Mouse (Mus musculus): ENCODE results near the gene Ewsr1. TPM values are rescaled to one million over a fixed set of nuclear protein-coding genes. Genes with fewer than 3 reads are reported as not detected.
"Not testable (repeated sequence)": the region's sequence is repeated elsewhere in the genome, so short reads cannot be mapped to it uniquely, and the experiment has no call there.

The Ewsr1 gene
- total RNA-seq, 4 experiments from 2014 or later = 55.1 to 68.1 (median 64.3) TPM

DNA sequence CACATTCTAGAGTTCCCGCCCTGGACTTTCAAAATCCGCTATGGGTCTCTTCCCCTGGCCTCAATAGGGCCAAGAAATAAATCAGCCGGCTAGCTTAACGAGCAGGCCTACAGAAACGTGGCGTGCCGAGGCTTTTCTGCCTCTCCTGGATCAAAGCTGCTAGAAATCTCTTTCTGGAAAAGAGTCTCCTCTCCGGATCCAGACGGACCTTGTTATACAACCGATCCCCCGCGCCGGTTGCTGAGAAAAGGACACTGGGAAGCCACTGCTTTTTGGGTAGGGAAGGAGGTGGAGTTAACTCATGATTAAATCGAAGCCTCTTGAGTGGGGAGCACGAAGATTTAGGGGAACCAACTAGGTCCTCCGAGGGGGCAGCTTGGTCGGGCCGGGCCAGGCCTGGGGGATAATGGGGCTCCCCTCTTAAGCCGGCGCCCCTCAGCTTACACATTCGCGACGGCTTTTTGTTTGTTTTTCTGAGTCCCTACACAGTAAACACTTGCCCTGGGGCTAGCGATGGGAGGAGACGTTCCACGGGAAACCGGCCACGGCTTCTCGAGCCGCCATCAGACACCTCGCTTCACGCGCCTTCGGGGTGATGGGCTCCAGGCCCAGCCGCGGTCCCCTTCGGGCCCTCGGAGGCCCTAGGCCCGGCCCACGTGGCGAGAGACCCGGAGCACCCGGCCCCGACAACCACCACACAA lies 881 bp downstream of the Ewsr1 start:
- DNase-seq (ENCODE audit: low spot score in 2 of 2) = no peak

DNA sequence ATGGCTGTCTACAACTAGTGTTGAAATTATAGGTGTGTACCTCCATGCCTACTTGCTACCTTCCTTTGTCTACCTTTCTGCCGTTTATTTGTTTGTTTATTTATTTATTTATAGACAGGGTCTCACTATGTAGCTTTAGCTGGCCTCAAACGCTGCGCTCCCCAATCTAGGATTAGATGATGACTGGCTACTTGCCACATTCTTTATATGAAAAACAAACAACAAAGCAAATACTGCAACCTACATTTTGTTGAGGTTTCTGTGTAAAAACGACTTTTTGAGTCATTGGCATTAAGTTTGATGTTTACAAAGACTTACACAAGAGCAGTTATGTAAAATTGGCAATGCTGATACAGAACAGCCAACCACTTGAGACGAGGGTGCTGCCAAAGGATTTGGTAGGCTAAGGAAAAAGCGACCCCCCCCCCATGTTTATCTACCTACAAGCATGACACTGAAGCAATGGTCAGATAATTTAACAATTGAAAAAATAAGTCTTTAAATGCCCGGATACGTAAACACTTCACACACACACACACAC lies 2.5 kb downstream of the Ewsr1 start:
- no peak for DNase-seq (ENCODE audit: low spot score in 2 of 2)

DNA sequence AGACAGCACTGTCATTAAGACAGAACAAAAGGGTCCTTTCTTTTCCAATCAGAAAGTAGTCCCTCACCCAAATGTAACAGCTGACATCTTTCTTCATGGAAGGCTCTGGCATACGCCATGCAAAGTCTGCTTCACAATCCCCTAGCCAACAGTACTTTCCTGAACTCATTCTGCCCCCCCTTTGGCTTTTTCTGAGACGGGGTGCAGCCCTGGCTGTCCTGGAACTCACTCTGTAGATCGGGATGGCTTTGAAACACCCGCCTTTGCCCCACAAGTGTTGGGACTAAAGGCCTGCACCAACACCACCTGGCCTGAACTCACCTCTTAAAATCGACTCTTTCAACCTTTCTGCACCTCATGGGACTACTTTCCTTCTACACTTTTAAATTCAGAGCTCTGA lies 3.2 kb downstream of the Ewsr1 start:
- DNase-seq (ENCODE audit: low spot score in 2 of 2) = no peak

DNA sequence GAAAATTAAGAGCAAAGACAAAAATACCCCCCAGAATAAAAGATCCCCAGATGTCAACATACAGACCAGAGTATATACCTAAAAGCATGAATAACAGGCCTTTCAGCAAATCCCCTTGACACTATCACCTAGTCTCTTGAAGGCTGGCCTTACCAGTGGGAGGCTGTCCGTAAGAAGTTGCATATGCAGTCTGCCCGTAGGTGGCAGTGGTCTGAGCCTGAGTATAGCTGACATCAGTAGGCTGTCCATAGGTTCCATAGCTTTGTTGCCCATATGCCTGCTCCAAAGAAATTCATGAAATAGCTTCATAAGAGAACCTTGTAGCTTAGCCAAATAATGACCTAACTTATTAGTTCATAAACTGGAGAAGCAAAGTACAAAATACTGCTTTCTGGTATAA lies 7.4 kb downstream of the Ewsr1 start:
- no peak for DNase-seq (ENCODE audit: low spot score in 2 of 2)

DNA sequence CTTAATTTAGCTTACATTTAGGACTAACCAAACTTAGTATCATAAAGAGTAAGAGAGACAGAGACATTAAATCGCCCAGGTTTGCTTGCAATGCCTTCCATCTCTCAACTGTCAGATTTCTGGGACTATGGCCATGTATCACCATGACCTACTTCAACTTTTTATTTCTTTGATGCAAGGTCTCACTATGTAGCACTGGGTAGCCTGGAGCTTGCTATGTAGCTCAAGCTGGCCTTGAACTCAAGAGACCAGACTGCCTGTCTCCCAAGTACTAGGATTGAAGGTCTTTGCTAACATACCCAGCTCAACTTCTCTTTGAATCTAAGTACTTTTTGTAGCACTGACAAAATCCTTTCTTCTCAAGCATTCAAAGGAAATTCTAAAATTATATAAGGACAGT lies 9.9 kb downstream of the Ewsr1 start:
- no peak for DNase-seq (ENCODE audit: low spot score in 2 of 2)

DNA sequence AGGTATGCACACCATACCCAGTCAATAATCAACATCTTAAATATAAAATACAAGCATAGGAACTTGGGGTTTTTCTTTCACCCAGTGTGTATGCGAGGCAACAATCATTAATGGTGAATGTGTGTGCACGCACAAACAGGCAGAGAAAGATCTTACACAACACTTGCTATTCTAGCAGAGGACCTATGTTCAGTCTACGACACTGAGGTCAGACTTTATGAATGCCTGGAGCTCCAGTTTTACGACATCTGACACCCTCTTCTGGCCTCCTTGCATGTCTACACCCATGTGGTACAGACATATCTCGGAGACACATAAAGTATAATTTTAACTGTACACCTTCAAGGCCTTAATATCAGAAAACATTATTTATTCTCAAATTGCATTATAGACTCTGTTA lies 22.2 kb downstream of the Ewsr1 start:
- not testable (repeated sequence) for DNase-seq (ENCODE audit: low spot score in 2 of 2)

DNA sequence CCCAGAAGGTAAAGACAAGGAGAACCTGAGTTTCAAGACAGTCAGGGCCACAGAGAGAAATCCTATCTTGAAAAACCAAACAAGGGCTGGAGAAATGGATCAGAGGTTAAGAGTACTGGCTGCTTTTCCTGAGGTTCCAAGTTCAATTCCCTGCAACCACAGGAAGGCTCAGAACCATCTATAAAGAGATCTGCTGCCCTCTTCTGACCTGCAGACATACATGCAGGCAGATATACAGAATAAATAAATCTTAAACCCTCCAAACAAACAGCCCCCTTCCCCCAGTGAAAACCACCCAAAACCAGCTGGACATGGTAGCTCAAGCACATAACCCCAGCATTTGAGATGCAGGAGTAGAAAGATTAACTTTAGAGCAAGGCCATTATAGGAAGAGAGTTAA lies 23.3 kb downstream of the Ewsr1 start:
- DNase-seq (ENCODE audit: low spot score in 2 of 2) = no peak

DNA sequence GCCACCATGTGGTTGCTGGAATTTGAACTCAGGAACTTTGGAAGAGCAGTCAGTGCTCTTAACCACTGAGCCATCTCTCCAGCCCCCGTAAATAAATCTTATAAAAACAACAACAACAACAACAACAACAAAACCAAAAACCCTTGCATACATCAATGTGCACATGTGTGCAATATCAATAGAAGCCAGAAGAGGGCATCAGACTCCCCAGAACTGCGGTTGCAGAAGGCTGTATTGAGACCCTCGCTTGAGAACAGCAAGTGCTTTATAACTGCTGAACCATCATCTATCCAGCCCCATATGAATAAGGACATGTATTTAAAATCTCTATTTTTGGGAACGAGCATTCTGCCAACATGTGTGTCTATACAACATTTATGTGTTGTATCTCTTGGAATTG lies 24.2 kb downstream of the Ewsr1 start:
- no peak for DNase-seq (ENCODE audit: low spot score in 2 of 2)

DNA sequence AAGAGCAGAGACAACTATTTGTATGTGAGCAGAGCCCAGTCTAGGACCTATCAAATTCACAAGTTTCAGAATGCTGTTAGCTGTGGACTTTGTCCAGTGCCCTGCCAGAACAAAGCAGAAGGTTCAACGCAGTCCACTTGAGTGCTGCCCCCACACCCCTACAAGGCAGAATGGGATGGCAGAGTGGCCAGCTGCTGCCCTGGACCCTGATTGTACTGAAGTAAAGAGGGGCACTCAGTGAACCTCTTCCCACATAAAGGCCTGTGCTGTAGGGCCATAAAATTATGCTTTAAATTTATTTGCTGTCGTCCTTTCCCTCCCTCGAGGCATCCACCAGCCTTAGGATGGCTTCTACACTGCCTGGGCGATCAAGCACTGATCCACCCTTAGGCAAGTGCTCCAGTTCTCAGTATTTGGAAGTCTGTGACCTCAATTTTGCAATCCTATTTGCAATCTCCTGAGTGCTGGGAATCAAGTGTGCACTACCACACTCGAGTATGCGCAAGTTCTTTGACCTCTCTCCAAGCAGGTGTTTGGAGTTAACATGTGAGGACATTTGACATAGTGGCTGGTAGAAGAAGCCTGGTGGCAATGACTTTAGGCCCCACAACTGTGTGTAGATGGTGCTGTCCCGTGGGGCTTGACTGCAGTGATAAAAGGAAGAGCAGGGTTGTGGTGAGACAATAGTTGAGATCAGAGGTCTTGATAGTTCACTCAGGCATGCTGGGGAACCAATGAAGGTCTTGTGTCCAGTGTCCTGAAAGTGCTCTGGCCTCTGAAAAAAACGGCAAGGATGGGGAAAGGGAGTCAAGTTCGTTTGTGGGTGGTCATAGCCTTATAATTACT lies 30.7 kb downstream of the Ewsr1 start:
- DNase-seq (ENCODE audit: low spot score in 2 of 2) = no peak

DNA sequence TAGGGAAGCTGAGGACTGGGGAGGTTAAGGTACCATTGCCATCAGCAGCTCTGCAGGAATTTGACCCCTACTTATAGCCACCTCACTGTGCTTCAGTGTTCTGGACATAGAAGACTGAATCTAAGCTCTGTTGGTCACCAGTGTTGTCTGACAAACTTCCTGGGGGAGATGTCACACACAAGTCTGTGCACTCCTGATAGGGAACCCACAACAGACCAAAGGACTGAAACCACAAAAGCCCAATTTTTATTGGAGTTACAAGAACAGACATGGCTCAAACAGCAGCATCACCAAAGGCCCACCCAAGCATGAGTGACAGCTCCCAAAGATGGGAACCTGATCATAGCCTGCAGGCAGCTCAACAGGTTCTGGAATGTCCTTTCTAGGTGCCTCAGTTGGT lies 32.0 kb downstream of the Ewsr1 start:
- DNase-seq (ENCODE audit: low spot score in 2 of 2) = no peak

DNA sequence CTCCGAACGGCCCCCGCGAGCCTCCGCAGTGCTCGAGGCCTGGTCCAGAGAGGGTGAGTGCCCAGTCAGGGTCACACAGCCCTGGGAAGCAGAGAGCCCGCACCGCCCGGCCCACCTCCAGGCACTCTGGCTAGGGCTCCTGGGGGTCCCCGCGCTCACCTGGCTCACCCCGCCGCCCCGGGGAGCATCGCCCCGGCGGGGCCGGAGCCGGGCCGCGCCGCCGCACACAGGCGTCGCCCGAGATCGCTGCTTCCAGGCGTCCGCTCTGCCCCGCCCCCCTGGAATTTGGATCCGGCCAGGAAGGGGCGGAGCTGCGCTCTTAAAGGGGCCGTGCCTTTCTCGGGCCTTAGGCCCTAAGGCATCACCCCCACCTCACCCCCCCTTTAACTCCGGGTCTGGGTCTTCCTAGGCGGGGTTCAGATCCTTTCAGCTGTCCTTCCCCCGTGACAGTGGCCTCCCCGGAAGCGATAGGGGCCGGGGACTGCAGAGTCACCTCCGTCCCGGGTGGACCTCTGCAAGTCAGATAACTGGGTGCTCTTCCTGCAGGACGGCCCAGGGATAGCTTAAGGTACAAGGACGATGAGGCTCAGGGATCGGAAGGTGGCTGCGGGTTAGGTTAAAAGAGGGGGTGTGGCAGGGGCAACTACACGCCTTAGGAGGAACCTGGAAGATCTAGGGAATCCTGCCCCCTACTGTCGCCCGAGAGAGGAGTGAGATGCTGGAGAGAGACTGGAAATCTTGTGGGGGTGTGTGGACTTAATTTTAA lies 33.8 kb downstream of the Ewsr1 start, which contains the start of gene Gas2l1:
Gene Gas2l1 (minus strand): TSS at position 272 of the 766 bp plus-strand sequence.
- peak; percentile 85 to 86 for DNase-seq (ENCODE audit: low spot score in 2 of 2)

DNA sequence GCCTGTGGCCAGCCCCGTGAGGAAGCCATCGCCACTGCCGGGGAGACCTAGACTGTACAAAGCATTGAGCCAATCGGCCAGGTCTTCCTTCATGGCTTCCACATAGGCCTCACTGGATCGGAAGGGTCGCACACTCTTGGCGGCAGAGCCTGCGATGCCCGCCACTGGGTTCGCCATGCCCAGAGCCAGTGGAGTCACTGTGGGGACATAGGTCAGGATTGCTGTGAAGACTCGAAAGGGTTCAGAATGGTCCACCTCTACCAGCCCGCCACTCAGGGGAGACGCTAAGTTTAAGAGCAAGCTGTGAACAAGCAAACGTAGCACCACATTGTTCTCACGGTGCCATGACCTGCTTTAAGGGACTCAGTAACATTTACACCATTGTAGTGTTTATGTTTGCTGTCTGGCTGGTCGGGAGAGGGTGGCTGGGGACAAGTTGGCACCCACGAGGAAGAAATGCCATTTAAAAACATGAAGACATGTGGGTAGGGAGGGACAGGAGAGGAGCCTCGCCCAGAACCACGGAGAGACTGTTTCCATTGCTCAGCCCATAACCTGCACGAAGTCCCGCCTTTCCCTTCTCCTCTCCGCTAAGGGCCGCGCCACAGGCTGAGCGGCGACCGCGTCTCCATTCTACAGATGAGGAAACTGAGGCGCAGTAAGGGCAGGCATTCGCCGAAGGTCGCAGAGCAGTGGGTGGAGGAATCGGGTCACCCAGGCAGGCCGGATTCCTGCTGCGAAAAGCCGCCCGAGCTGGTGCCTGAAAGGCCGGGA lies 34.6 kb downstream of the Ewsr1 start:
- no peak for DNase-seq (ENCODE audit: low spot score in 2 of 2)

DNA sequence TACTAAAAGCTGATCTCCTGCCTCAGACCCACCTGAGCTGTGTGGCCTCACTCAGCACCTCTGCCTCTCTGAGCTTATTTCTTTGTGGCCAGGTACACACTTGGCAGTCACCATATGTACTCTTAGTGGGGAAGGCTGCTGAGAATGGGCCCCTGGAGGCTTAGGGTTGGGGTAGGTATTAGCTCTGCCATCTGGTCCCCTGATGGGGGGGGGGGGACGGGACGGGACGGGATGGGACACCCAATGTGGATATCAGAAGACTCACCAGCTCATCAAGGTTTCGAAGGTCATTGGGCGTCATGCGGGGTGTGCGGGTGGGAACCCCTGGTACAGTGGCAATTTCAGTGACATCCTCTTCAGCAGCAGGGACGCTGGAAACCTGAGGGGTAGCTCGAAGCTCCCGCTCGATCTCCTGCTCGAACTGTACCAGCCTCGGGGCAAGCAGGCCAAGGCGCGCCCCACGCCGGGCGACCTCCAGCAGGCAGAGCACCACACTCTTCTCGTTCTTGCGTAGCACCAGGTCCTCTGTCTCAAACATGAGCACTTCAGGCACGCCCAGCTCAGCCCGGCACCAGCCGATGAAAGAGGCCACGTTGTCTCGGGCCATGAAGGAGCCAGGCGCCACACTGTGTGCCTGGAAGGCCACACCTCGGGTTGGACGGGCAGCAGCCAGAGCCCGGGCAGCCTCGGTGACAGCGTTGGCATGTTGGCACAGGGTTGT lies 35.3 kb downstream of the Ewsr1 start:
- no peak for DNase-seq (ENCODE audit: low spot score in 2 of 2)

DNA sequence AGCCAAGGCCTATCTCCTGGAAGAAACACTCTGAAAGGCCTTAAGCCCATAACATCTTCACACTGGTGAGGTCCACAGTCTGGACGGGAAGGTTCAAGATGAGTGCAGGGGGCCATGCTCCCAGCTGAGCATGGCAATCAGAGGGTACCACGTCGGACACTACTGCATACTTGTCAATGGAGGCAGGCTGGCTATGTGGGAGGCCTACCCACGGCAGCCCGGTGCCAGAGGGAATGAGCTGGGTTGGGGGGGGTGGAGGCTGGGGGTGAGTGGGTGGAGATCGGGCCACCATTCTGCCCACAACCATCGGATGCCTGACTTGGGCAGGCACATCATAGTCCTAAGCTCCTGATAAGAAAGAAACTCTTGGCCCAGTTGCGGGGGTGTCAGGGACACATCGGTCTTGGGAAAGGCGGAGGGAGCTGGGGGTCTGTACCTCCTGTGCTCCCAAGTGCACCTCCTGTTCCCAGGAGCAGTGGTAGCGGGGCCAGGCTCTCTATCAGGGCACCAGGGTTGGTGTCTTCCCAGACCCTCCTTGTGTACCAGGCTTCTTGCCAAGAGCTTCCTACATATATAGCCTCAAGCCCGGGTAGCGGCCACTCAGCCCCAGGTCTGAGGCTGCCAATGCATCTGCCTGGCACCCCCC lies 36.1 kb downstream of the Ewsr1 start:
- no peak for DNase-seq (ENCODE audit: low spot score in 2 of 2)

DNA sequence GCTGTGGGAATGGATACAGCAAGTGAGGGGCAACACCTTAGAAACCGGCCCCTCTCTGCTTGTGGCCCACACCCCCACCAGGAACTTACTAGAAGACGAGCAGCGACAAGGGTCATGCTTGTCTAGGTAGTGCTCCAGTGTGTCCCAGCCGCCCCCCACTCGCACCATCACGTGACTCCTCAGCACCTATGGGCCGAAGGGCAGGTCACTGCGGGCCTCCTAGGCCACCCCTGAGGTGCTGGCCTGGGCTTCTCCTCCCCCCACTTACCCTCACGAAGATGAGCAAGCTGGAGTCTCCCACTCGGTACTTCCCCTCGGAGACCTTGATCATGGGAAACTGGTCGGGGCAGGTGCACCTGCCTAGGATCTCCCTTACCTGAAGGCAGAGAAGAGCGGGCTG lies 36.7 kb downstream of the Ewsr1 start:
- DNase-seq (ENCODE audit: low spot score in 2 of 2) = no peak

DNA sequence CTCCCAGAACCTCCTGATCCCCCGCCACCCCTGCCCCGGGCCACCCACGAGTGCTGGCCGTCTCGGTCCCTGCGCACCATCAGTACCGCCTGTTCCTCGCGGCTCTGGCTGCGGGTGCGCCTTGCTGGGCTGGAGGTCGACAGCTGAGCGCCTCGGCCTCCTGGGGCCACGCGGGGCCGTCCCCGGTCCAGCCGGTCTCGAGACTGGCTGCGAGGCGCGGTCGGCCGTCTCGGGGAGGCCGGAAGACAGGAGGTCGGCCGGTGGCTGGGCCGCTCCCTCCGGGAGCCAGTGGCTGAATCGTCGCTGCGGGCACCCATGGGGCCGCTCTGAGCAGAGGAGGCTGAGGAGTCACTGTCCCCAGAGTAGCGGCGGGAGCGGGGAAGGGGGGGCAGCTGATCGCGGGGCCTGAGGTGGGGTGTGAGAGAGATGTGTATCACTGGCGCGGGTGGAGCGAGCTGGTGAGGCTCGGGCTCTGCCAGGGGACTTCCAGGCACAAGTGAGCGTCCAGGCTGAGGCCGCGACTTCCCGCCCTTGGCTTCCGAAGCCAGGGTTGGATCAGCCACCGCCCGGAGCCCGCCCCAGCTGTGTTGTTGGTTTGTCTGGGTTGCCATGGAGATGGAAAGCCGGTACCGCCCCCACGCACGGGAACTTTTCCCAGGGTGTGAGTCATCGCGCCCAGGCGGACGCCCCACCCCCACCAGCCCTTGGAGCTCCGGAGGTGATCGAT lies 37.5 kb downstream of the Ewsr1 start:
- DNase-seq (ENCODE audit: low spot score in 2 of 2) = peak; percentile 90 to 91

DNA sequence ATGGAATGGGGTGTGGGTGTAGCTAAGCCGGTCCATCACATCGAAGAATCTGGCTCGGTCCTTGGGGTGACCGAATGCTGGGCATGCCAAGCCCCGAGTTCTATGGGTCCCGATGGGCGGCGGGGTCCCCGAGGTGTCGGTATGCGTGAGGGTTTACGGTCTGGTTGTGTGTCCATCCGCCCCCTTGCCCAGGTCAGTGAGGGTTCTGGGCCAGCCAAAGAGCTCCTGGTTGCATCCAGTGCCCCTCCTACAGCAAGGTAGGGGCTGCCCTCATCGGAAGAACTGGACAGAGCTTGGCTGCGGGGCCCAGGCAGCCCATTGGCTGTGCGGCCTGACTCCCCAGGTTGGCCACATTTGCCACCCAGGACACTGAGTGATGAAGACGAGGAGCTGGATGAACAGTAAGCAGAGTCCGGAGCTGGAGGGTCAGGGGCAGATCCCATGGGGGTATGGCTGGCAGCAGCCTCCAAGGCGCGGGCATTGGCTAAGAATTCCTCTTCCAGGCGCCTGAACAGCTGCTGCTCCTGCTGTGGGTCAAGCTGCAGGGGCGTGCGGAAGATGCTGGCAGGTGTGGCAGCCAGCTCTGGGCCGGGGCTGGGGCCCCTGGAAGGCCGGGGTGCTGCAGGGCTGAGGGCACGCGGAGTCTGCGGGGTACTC lies 38.2 kb downstream of the Ewsr1 start:
- DNase-seq (ENCODE audit: low spot score in 2 of 2) = no peak

DNA sequence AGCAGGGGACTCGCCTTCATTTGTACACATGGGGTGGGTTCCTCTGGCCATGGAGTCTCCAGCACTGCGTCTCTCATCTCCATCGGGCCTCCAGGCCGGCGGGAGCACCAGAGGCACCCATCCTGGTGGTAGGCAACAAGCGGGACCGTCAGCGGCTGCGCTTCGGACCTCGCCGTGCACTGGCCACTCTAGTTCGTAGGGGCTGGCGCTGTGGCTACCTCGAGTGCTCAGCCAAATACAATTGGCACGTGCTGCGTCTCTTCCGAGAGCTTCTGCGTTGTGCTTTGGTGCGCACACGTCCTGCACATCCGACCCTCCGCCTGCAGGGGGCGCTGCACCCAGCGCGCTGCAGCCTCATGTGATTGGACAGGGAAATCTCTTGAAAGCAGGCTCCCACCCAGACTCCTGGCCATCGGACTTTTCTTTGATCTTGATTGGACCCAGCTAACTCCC lies 39.3 kb downstream of the Ewsr1 start:
- DNase-seq (ENCODE audit: low spot score in 2 of 2) = no peak

DNA sequence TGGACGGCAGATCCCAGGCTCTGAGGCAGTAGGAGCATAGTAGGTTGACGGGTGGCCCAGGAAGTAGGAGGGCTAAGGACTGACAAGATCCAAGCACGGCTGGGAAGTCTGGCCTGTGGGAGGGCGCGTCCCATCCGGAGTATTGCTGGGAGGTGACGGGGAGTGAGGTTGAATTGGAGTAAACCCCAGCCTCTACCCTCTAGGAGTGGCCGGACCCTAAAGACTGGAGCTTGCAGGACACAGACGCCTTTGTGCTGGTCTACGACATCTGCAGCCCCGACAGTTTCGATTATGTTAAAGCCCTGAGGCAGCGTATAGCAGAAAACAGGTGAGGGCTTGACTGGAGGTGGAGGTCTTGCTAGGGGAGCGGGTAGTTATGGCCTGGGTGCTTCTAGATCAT lies 39.8 kb downstream of the Ewsr1 start:
- no peak for DNase-seq (ENCODE audit: low spot score in 2 of 2)
